Mouse (Mus musculus) heart, embryonic 14.5 days (tissue): ENCODE measurements around the gene Idh1. TPM values are rescaled to one million over a fixed set of nuclear protein-coding genes. Genes with fewer than 3 reads are reported as not detected.
A peak's percentile ranks its signal among the peaks of the same experiment; 100 is the strongest.

Experiments
- ATAC-seq: fragments of 200-750 bp; cut with Nextera tagmentation; 2 replicates; pipeline ENCODE4 v1.8.0; 2017; ENCODE audit warnings: low read depth, moderate TSS enrichment; ENCODE audit not compliant: insufficient number of reproducible peaks, insufficient read depth, low FRiP score
- H3K27ac ChIP-seq, 2 experiments: fragments of 200-500 bp in 1 of 2; fragments of 300-500 bp in 1 of 2; sonication (generic) in 1 of 2; replicated peaks in 1 of 2; 2 replicates each; pipeline ENCODE4 v1.5.1; 2012 to 2014; ENCODE audit warnings: low read depth in 2 of 2, low read length in 2 of 2, control low read depth in 1 of 2, mild to moderate bottlenecking in 1 of 2, mixed read lengths in 1 of 2; ENCODE audit not compliant: control insufficient read depth in 1 of 2, insufficient read depth in 1 of 2
- H3K27me3 ChIP-seq: fragments of 300-500 bp; sonication (generic); 2 replicates; pipeline ENCODE4 v1.6.1; 2014; ENCODE audit warnings: mild to moderate bottlenecking, low read length, control low read depth; ENCODE audit not compliant: control insufficient read depth, insufficient read depth
- H3K36me3 ChIP-seq: fragments of 300-500 bp; sonication (generic); 2 replicates; pipeline ENCODE4 v1.6.1; 2014; ENCODE audit warnings: mild to moderate bottlenecking, control low read depth, low read length, mixed read lengths; ENCODE audit not compliant: control insufficient read depth, insufficient read depth
- H3K4me1 ChIP-seq, 2 experiments: fragments of 200-500 bp in 1 of 2; fragments of 300-500 bp in 1 of 2; sonication (generic) in 1 of 2; 2 replicates each; pipeline ENCODE4 v1.6.1; 2012 to 2014; ENCODE audit warnings: low read length in 2 of 2, control low read depth in 1 of 2, mixed read lengths in 1 of 2; ENCODE audit not compliant: control insufficient read depth in 2 of 2, insufficient read depth in 2 of 2
- H3K4me2 ChIP-seq: fragments of 300-500 bp; sonication (generic); 2 replicates; pipeline ENCODE4 v1.6.1; 2014; ENCODE audit warnings: mild to moderate bottlenecking, low read length
- H3K4me3 ChIP-seq, 2 experiments: fragments of 200-500 bp in 1 of 2; fragments of 300-500 bp in 1 of 2; sonication (generic) in 1 of 2; 2 replicates each; pipeline ENCODE4 v1.5.1; 2012 to 2014; ENCODE audit warnings: low read length in 2 of 2, mild to moderate bottlenecking in 2 of 2, control low read depth in 1 of 2, low read depth in 1 of 2, moderate library complexity in 1 of 2; ENCODE audit not compliant: control insufficient read depth in 1 of 2, insufficient read depth in 1 of 2
- H3K9ac ChIP-seq: fragments of 300-500 bp; sonication (generic); 2 replicates; pipeline ENCODE4 v1.6.1; 2014; ENCODE audit warnings: mild to moderate bottlenecking, low read length
- H3K9me3 ChIP-seq: fragments of 300-500 bp; sonication (generic); 2 replicates; pipeline ENCODE4 v1.6.1; 2016; ENCODE audit warnings: low read length, control low read depth; ENCODE audit not compliant: control insufficient read depth
- WGBS: fragments of 180-500 bp; shearing (Covaris S2); extraction: QIAGEN DNeasy Blood & Tissue Kit; methylation state at CpG from one replicate; pipeline ENCODE4 v1.1.7; 2014; 5-methylcytosine and 5-hydroxymethylcytosine counted together
- polyA plus RNA-seq: library from polyadenylated mRNA; unstranded; fragments of >200 nt; fragmentation: Nextera tagmentation; extraction: Ambion mirVana; gene quantifications from 2 replicates; pipeline ENCODE4 v1.2.1, GENCODE M21; 2014

Idh1 gene
- polyA plus RNA-seq, 1 experiment from 2014 or later: 74.3 TPM

GRCm38 (mm10) chr1:65131671-65132070 lies 54.6 kb downstream of the Idh1 start:
- H3K27me3 ChIP-seq: no peaks in the 10 kb centered on the region
- H3K27ac ChIP-seq: no peak overlapping the region
- 87% methylated on average over 1 of the region's 1 CpGs for WGBS
- no peak overlapping the region for H3K4me2 ChIP-seq
- no peaks in the 10 kb centered on the region for H3K36me3 ChIP-seq
- no peaks in the 10 kb centered on the region for H3K4me1 ChIP-seq
- ATAC-seq: no peak
- no peak overlapping the region for H3K4me3 ChIP-seq
- no peaks in the 10 kb centered on the region for H3K9me3 ChIP-seq
- no peak overlapping the region for H3K9ac ChIP-seq

GRCm38 (mm10) chr1:65130226-65130625 lies 56.1 kb downstream of the Idh1 start:
- Histone ChIP-seq H3K36me3 (no peaks in the 10 kb centered on the region), H3K9ac (no peak overlapping the region), H3K4me3 (no peak overlapping the region), H3K27ac (no peak overlapping the region), H3K4me2 (no peak overlapping the region), H3K9me3 (no peaks in the 10 kb centered on the region), H3K27me3 (no peaks in the 10 kb centered on the region), H3K4me1 (no peaks in the 10 kb centered on the region)
- no peak for ATAC-seq
- 71% methylated on average over 3 of the region's 3 CpGs for WGBS

- H3K9me3 ChIP-seq: no peaks in the 10 kb centered on the region
- no peak overlapping the region for H3K9ac ChIP-seq
- no peaks in the 10 kb centered on the region for H3K36me3 ChIP-seq
- H3K27me3 ChIP-seq: no peaks in the 10 kb centered on the region
- 66% methylated on average over 3 of the region's 3 CpGs for WGBS
- no peak overlapping the region for H3K27ac ChIP-seq
- no peak overlapping the region for H3K4me3 ChIP-seq
- H3K4me2 ChIP-seq: no peak overlapping the region
- no peaks in the 10 kb centered on the region for H3K4me1 ChIP-seq
- no peak for ATAC-seq
These were observed 56.6 kb downstream of the Idh1 start for GRCm38 (mm10) chr1:65129634-65130180.

DNA sequence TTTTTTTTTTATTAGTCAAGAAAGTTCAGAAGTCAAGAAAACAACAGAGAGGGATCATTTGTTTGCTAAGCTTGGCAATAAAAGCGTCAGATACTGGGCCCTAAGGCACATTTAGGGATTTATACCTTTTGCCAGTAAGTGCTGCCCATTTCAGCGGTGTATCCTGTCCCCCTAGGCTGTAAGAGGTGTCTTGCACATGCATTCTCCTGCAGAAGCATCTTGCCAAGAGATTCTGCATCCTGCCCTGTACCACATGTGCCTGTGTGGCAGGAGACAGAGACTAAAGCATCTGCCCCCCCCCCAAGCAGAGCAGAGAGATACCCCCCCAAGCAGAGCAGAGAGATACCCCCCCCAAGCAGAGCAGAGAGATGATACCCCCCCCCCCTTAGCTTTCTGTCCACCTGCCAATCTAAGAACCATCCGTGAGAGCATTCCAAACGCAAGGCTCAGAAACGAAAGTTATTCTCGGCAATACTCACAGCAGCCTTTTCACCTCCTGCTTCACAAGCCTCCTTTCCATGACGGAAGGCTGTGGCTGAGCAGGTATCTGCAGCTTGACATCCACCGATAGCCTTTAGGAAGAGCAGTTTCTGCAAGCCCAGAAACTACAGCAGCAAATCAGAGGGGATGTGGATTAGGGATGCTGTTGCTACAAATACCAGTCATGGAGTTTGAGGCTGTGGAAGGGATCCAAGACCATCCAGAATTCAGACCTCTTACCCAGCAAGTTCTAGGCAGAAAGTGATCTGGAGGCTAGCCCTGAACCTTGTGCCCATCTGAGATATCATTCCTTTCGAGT lies 63.5 kb downstream of the Idh1 start, which contains the start of gene D630023F18Rik:
D630023F18Rik (minus strand) TSS at position 641 of the 799 bp plus-strand sequence.
- Histone ChIP-seq H3K9ac (no peak within 1 kb of the TSS), H3K4me3 (peak within 1 kb of the TSS; percentile 9 to 41), H3K36me3 (no peaks in the 10 kb centered on the region), H3K9me3 (no peaks in the 10 kb centered on the region), H3K4me1 (no peaks in the 10 kb centered on the region), H3K27me3 (no peaks in the 10 kb centered on the region), H3K4me2 (peak within 1 kb of the TSS; percentile 42), H3K27ac (no peak within 1 kb of the TSS)
- no peak for ATAC-seq
- 19% methylated on average over 9 of the region's 9 CpGs for WGBS

GRCm38 (mm10) chr1:65119438-65119837 lies 66.9 kb downstream of the Idh1 start, which contains the start of gene Gm28845:
Gene Gm28845 (minus strand): TSS chr1:65119558.
- WGBS: 68% methylated on average over 1 of the region's 1 CpGs
- H3K4me1 ChIP-seq: no peaks in the 10 kb centered on the region
- H3K9me3 ChIP-seq: no peaks in the 10 kb centered on the region
- H3K27me3 ChIP-seq: no peaks in the 10 kb centered on the region
- H3K27ac ChIP-seq: no peak within 1 kb of the TSS
- H3K4me2 ChIP-seq: no peak within 1 kb of the TSS
- no peak within 1 kb of the TSS for H3K9ac ChIP-seq
- no peak within 1 kb of the TSS for H3K4me3 ChIP-seq
- no peaks in the 10 kb centered on the region for H3K36me3 ChIP-seq
- ATAC-seq: no peak

DNA sequence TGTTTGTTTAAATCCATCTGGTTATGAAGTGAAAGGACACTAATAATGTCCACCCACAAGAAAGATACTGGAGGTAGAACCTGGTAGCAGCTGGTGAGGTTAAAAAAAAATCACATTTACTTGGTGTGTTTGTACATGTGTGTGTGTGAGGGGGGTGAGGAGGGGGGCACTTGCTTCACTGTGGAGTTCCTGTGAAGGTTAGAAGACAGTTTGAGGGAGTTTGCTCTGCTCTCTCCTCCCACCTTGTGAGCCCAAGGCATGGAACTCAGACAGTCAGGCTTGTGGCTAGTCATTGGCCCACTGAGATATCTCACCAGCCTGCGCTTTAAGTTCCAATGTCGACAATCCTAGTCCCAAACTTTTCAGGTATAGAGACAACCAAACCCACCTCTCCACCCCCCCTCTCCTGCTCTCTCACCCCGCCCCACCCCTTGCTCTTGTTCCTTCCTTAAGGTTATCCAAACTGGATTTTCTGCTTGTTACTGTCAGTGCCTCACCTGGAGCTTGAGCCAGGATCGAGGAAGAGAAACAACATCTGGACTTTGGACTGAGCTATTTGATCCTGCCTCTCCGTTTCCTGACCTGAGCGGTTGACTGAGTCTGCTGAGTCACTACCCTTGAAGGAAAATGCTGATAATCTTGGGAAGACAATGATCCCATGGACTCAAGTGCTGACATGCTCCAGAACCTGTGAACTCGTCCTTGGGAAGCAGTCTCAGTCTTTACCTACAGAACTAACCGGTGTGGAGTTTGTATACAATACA lies 68.0 kb downstream of the Idh1 start:
- Histone ChIP-seq H3K36me3 (no peaks in the 10 kb centered on the region), H3K4me2 (no peak overlapping the region), H3K4me3 (no peak overlapping the region), H3K9me3 (no peaks in the 10 kb centered on the region), H3K27me3 (no peaks in the 10 kb centered on the region), H3K4me1 (no peaks in the 10 kb centered on the region), H3K9ac (no peak overlapping the region), H3K27ac (no peak overlapping the region)
- no peak for ATAC-seq
- WGBS: 61% methylated on average over 8 of the region's 8 CpGs

DNA sequence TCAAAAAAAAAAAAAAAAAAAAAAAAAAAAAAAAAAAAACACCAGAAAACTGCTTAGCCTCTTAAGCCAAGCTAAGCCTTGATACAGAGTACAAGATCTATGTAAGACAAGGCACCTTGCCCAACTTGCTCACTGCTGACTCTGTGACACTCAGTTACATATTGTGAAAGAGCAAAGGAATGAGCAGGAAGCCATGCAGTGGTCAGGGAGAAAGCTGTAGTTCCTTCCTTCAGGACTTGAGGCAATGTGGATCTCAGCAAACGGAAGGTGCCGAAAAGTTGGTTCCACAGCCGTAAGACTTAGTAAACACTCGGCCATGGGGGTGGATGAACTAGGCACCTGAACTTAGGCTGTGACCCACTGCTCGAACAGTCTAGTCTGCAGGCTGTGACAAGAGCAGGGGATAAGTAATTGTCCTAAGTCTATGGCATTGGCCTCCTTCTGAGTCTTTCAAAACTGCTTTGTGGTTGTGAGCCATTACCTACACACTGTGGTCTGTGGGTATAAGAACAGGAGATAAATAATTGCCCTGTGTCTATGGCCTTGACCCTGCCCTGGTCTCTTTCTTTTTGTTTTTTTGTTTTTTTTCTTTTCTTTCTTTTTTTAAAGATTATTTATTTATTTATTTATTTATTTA lies 72.6 kb downstream of the Idh1 start:
- 90% methylated on average over 5 of the region's 5 CpGs for WGBS
- no peak for ATAC-seq
- Histone ChIP-seq H3K36me3 (no peaks in the 10 kb centered on the region), H3K4me2 (no peak overlapping the region), H3K27me3 (no peaks in the 10 kb centered on the region), H3K9me3 (no peaks in the 10 kb centered on the region), H3K4me3 (no peak overlapping the region), H3K27ac (no peak overlapping the region), H3K4me1 (peaks cover 0 to 4% of the 10 kb centered on the region in 2 experiments; a peak in 1 of 4 replicates), H3K9ac (no peak overlapping the region)
